Mouse (Mus musculus): ENCODE measurements around the gene Gata5. TPM values are rescaled to one million over a fixed set of nuclear protein-coding genes. Genes with fewer than 3 reads are reported as not detected.

Gata5 gene
- polyA plus RNA-seq, 1 experiment from 2014 or later = not detected

DNA sequence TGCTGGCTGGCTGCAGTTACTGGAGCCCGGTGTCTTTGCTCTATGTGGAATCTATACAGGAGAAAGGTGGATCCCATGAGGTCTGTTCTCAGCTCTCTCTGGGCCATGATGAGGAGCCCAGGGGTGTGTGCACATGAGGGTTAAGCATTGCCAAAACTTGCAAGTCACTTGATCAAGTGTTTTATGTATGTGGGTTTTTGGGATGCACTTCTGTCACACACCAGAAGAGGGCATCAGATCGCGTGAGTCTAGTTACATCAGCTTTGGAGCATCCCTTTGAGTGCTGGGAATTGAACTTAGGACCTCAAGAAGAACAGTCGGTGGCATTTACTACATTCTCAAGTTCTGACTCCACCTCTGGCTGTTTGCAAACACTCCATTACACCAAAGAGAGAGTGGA is 29.9 kb downstream of the Gata5 start:
- H3K4me1 ChIP-seq (replicated peaks; ENCODE audit: control insufficient read depth, insufficient read depth, low read length) = no peaks in the 10 kb centered on the region
- ATAC-seq (ENCODE audit: low FRiP score) (no peak), DNase-seq (ENCODE audit: low spot score) (no peak)
- H3K9ac ChIP-seq (ENCODE audit: low read depth, low read length) = no peak overlapping the region
- 53% methylated on average over 4 of the region's 4 CpGs for WGBS
- H3K9me3 ChIP-seq (ENCODE audit: control insufficient read depth, low read length) = no peaks in the 10 kb centered on the region
- no peak overlapping the region for H3K27ac ChIP-seq (ENCODE audit: low read depth, low read length)
- H3K4me2 ChIP-seq (replicated peaks; ENCODE audit: low read depth, low read length) = no peak overlapping the region
- H3K36me3 ChIP-seq (ENCODE audit: control insufficient read depth, insufficient read depth, low read length) = no peaks in the 10 kb centered on the region
- H3K27me3 ChIP-seq (ENCODE audit: control insufficient read depth, insufficient read depth, low read length) = no peaks in the 10 kb centered on the region
- no peak overlapping the region for H3K4me3 ChIP-seq (ENCODE audit: low read depth, low read length)

DNA sequence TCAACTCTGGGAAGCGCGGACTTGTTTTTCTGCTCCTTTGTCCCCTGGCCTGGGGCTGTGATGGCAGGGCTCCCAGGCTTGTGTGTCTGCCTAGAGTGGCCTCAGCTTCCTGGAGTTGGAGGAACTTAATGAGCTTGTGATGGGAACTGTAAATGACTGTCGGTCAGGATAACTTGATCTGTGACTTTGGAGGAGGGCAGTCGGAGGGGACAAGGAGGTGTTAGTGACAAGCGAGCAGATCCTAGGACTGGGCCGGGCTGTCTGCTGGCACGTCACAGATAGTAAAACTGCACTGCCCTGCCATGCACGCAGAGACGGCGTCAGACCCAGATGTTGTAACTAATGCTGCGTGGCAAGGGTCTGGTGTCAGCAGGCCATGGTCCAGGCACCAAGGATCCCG is 31.0 kb downstream of the Gata5 start:
- 91% methylated on average over 12 of the region's 12 CpGs for WGBS
- Histone ChIP-seq H3K27me3 (ENCODE audit: control insufficient read depth, insufficient read depth, low read length) (no peaks in the 10 kb centered on the region), H3K4me2 (replicated peaks; ENCODE audit: low read depth, low read length) (no peak overlapping the region), H3K9ac (ENCODE audit: low read depth, low read length) (no peak overlapping the region), H3K36me3 (ENCODE audit: control insufficient read depth, insufficient read depth, low read length) (no peaks in the 10 kb centered on the region), H3K27ac (ENCODE audit: low read depth, low read length) (no peak overlapping the region), H3K4me1 (replicated peaks; ENCODE audit: control insufficient read depth, insufficient read depth, low read length) (no peaks in the 10 kb centered on the region), H3K4me3 (ENCODE audit: low read depth, low read length) (no peak overlapping the region), H3K9me3 (ENCODE audit: control insufficient read depth, low read length) (no peaks in the 10 kb centered on the region)
- DNase-seq (ENCODE audit: low spot score) (no peak), ATAC-seq (ENCODE audit: low FRiP score) (no peak)

GRCm38 (mm10) chr2:180302201-180302600 is 32.3 kb downstream of the Gata5 start:
- Histone ChIP-seq H3K4me2 (replicated peaks; ENCODE audit: low read depth, low read length) (no peak overlapping the region), H3K27ac (ENCODE audit: low read depth, low read length) (no peak overlapping the region), H3K4me1 (replicated peaks; ENCODE audit: control insufficient read depth, insufficient read depth, low read length) (no peaks in the 10 kb centered on the region), H3K4me3 (ENCODE audit: low read depth, low read length) (no peak overlapping the region), H3K9me3 (ENCODE audit: control insufficient read depth, low read length) (no peaks in the 10 kb centered on the region), H3K36me3 (ENCODE audit: control insufficient read depth, insufficient read depth, low read length) (no peaks in the 10 kb centered on the region), H3K9ac (ENCODE audit: low read depth, low read length) (no peak overlapping the region), H3K27me3 (ENCODE audit: control insufficient read depth, insufficient read depth, low read length) (no peaks in the 10 kb centered on the region)
- ATAC-seq (ENCODE audit: low FRiP score) (no peak), DNase-seq (ENCODE audit: low spot score) (no peak)
- 72% methylated on average over 4 of the region's 4 CpGs for WGBS

GRCm38 (mm10) chr2:180300771-180301170 is 33.7 kb downstream of the Gata5 start:
- DNase-seq (ENCODE audit: low spot score) = no peak

GRCm38 (mm10) chr2:180300252-180300651 is 34.2 kb downstream of the Gata5 start:
- H3K27me3 ChIP-seq (ENCODE audit: control insufficient read depth, insufficient read depth, low read length) = no peaks in the 10 kb centered on the region
- no peak overlapping the region for H3K9ac ChIP-seq (ENCODE audit: low read depth, low read length)
- DNase-seq (ENCODE audit: low spot score) (no peak), ATAC-seq (ENCODE audit: low FRiP score) (no peak)
- 87% methylated on average over 2 of the region's 2 CpGs for WGBS
- no peak overlapping the region for H3K4me2 ChIP-seq (replicated peaks; ENCODE audit: low read depth, low read length)
- no peaks in the 10 kb centered on the region for H3K4me1 ChIP-seq (replicated peaks; ENCODE audit: control insufficient read depth, insufficient read depth, low read length)
- H3K4me3 ChIP-seq (ENCODE audit: low read depth, low read length) = no peak overlapping the region
- H3K36me3 ChIP-seq (ENCODE audit: control insufficient read depth, insufficient read depth, low read length) = no peaks in the 10 kb centered on the region
- no peaks in the 10 kb centered on the region for H3K9me3 ChIP-seq (ENCODE audit: control insufficient read depth, low read length)
- H3K27ac ChIP-seq (ENCODE audit: low read depth, low read length) = no peak overlapping the region

More at GRCm38 (mm10) chr2:180300771-180301170, 33.7 kb downstream of the Gata5 start:
- Histone ChIP-seq H3K27ac (ENCODE audit: low read depth, low read length) (no peak overlapping the region), H3K36me3 (ENCODE audit: control insufficient read depth, insufficient read depth, low read length) (no peaks in the 10 kb centered on the region), H3K4me2 (replicated peaks; ENCODE audit: low read depth, low read length) (no peak overlapping the region), H3K4me3 (ENCODE audit: low read depth, low read length) (no peak overlapping the region), H3K9me3 (ENCODE audit: control insufficient read depth, low read length) (no peaks in the 10 kb centered on the region), H3K27me3 (ENCODE audit: control insufficient read depth, insufficient read depth, low read length) (no peaks in the 10 kb centered on the region), H3K4me1 (replicated peaks; ENCODE audit: control insufficient read depth, insufficient read depth, low read length) (no peaks in the 10 kb centered on the region), H3K9ac (ENCODE audit: low read depth, low read length) (no peak overlapping the region)
- whole genome bisulfite sequencing = 62% methylated on average over 5 of the region's 5 CpGs
- ATAC-seq (ENCODE audit: low FRiP score) = no peak

- 71% methylated on average over 8 of the region's 8 CpGs for WGBS
- Histone ChIP-seq H3K4me3 (ENCODE audit: low read depth, low read length) (no peak overlapping the region), H3K4me2 (replicated peaks; ENCODE audit: low read depth, low read length) (no peak overlapping the region), H3K27me3 (ENCODE audit: control insufficient read depth, insufficient read depth, low read length) (no peaks in the 10 kb centered on the region), H3K27ac (ENCODE audit: low read depth, low read length) (no peak overlapping the region), H3K4me1 (replicated peaks; ENCODE audit: control insufficient read depth, insufficient read depth, low read length) (no peaks in the 10 kb centered on the region), H3K9ac (ENCODE audit: low read depth, low read length) (no peak overlapping the region), H3K9me3 (ENCODE audit: control insufficient read depth, low read length) (no peaks in the 10 kb centered on the region), H3K36me3 (ENCODE audit: control insufficient read depth, insufficient read depth, low read length) (no peaks in the 10 kb centered on the region)
- ATAC-seq (ENCODE audit: low FRiP score) = no peak
- DNase-seq (ENCODE audit: low spot score) = no peak
Measured at GRCm38 (mm10) chr2:180292906-180293305, 41.6 kb downstream of the Gata5 start.

GRCm38 (mm10) chr2:180292026-180292425 is 42.5 kb downstream of the Gata5 start:
- Histone ChIP-seq H3K9me3 (ENCODE audit: control insufficient read depth, low read length) (no peaks in the 10 kb centered on the region), H3K4me3 (ENCODE audit: low read depth, low read length) (no peak overlapping the region), H3K4me2 (replicated peaks; ENCODE audit: low read depth, low read length) (no peak overlapping the region), H3K4me1 (replicated peaks; ENCODE audit: control insufficient read depth, insufficient read depth, low read length) (no peaks in the 10 kb centered on the region), H3K27ac (ENCODE audit: low read depth, low read length) (no peak overlapping the region), H3K9ac (ENCODE audit: low read depth, low read length) (no peak overlapping the region), H3K36me3 (ENCODE audit: control insufficient read depth, insufficient read depth, low read length) (no peaks in the 10 kb centered on the region), H3K27me3 (ENCODE audit: control insufficient read depth, insufficient read depth, low read length) (no peaks in the 10 kb centered on the region)
- WGBS = 74% methylated on average over 4 of the region's 4 CpGs
- DNase-seq (ENCODE audit: low spot score) = no peak
- no peak for ATAC-seq (ENCODE audit: low FRiP score)

DNA sequence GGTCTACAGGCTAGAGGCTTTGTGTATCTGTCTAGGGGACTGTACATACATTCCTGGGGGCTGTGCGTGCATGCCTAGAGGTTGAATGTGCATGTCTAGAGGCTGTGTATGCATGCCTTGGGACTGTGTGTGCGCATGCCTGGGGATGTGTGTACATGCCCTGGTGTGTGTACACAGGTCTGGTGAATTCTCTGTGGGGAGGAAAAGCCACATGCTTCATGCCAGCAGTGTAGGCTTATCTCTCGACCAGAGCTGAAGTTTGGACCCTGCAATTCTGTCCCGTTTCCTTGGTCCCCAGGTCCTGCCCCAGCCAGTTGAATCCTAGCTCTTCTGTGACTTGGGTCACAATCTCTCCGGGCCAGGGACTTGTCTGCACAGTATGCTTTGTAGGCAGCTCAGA is 42.9 kb downstream of the Gata5 start:
- Histone ChIP-seq H3K27ac (ENCODE audit: low read depth, low read length) (no peak overlapping the region), H3K4me1 (replicated peaks; ENCODE audit: control insufficient read depth, insufficient read depth, low read length) (no peaks in the 10 kb centered on the region), H3K27me3 (ENCODE audit: control insufficient read depth, insufficient read depth, low read length) (no peaks in the 10 kb centered on the region), H3K36me3 (ENCODE audit: control insufficient read depth, insufficient read depth, low read length) (no peaks in the 10 kb centered on the region), H3K4me2 (replicated peaks; ENCODE audit: low read depth, low read length) (no peak overlapping the region), H3K9me3 (ENCODE audit: control insufficient read depth, low read length) (no peaks in the 10 kb centered on the region), H3K9ac (ENCODE audit: low read depth, low read length) (no peak overlapping the region), H3K4me3 (ENCODE audit: low read depth, low read length) (no peak overlapping the region)
- DNase-seq (ENCODE audit: low spot score) (no peak), ATAC-seq (ENCODE audit: low FRiP score) (no peak)
- 81% methylated on average over 5 of the region's 5 CpGs for WGBS

GRCm38 (mm10) chr2:180290503-180290902 is 44.0 kb downstream of the Gata5 start:
- DNase-seq (ENCODE audit: low spot score) (no peak), ATAC-seq (ENCODE audit: low FRiP score) (no peak)
- H3K9ac ChIP-seq (ENCODE audit: low read depth, low read length) = no peak overlapping the region
- 65% methylated on average over 6 of the region's 6 CpGs for WGBS
- H3K36me3 ChIP-seq (ENCODE audit: control insufficient read depth, insufficient read depth, low read length) = no peaks in the 10 kb centered on the region
- H3K9me3 ChIP-seq (ENCODE audit: control insufficient read depth, low read length) = no peaks in the 10 kb centered on the region
- H3K4me3 ChIP-seq (ENCODE audit: low read depth, low read length) = no peak overlapping the region
- no peaks in the 10 kb centered on the region for H3K4me1 ChIP-seq (replicated peaks; ENCODE audit: control insufficient read depth, insufficient read depth, low read length)
- no peak overlapping the region for H3K4me2 ChIP-seq (replicated peaks; ENCODE audit: low read depth, low read length)
- H3K27ac ChIP-seq (ENCODE audit: low read depth, low read length) = no peak overlapping the region
- no peaks in the 10 kb centered on the region for H3K27me3 ChIP-seq (ENCODE audit: control insufficient read depth, insufficient read depth, low read length)
